Mouse (Mus musculus): ENCODE results near the gene Lgals9. TPM values are rescaled to one million over a fixed set of nuclear protein-coding genes. Genes with fewer than 3 reads are reported as not detected.
"Not testable (repeated sequence)": the region's sequence is repeated elsewhere in the genome, so short reads cannot be mapped to it uniquely, and the experiment has no call there.

The Lgals9 gene
- polyA plus RNA-seq, 1 experiment from 2014 or later, result 206 TPM

GRCm38 (mm10) chr11:79013056-79013455, 28.3 kb upstream of the Lgals9 start:
- Histone ChIP-seq H3K4me2 (ENCODE audit: low read depth, low read length) (no peak overlapping the region), H3K36me3 (ENCODE audit: control insufficient read depth, insufficient read depth) (no peaks in the 10 kb centered on the region), H3K4me3 (ENCODE audit: low read depth, low read length) (no peak overlapping the region), H3K9ac (ENCODE audit: low read depth, low read length) (no peak overlapping the region), H3K27ac (ENCODE audit: low read length) (no peak overlapping the region), H3K9me3 (replicated peaks; ENCODE audit: control insufficient read depth, low read length) (no peaks in the 10 kb centered on the region), H3K27me3 (ENCODE audit: control insufficient read depth, insufficient read depth, low read depth, low read length) (no peaks in the 10 kb centered on the region), H3K4me1 (ENCODE audit: control insufficient read depth, low read depth, low read length) (no peaks in the 10 kb centered on the region; the same call in 1 of the 2 replicates)
- no peak for ATAC-seq (ENCODE audit: low read depth)

GRCm38 (mm10) chr11:79012529-79012928, 27.8 kb upstream of the Lgals9 start:
- H3K27ac ChIP-seq (ENCODE audit: low read length), result no peak overlapping the region
- H3K4me3 ChIP-seq (ENCODE audit: low read depth, low read length), result no peak overlapping the region
- H3K36me3 ChIP-seq (ENCODE audit: control insufficient read depth, insufficient read depth), result no peaks in the 10 kb centered on the region
- H3K4me2 ChIP-seq (ENCODE audit: low read depth, low read length), result no peak overlapping the region
- H3K4me1 ChIP-seq (ENCODE audit: control insufficient read depth, low read depth, low read length), result no peaks in the 10 kb centered on the region; the same call in 1 of the 2 replicates
- H3K27me3 ChIP-seq (ENCODE audit: control insufficient read depth, insufficient read depth, low read depth, low read length), result no peaks in the 10 kb centered on the region
- 87% methylated on average over 2 of the region's 2 CpGs for WGBS (ENCODE audit: insufficient replicate concordance)
- ATAC-seq (ENCODE audit: low read depth), result no peak
- no peak overlapping the region for H3K9ac ChIP-seq (ENCODE audit: low read depth, low read length)
- no peaks in the 10 kb centered on the region for H3K9me3 ChIP-seq (replicated peaks; ENCODE audit: control insufficient read depth, low read length)

- no peaks in the 10 kb centered on the region for H3K9me3 ChIP-seq (replicated peaks; ENCODE audit: control insufficient read depth, low read length)
- no peak overlapping the region for H3K4me2 ChIP-seq (ENCODE audit: low read depth, low read length)
- no peak overlapping the region for H3K4me3 ChIP-seq (ENCODE audit: low read depth, low read length)
- H3K9ac ChIP-seq (ENCODE audit: low read depth, low read length), result no peak overlapping the region
- no peaks in the 10 kb centered on the region for H3K27me3 ChIP-seq (ENCODE audit: control insufficient read depth, insufficient read depth, low read depth, low read length)
- no peak overlapping the region for H3K27ac ChIP-seq (ENCODE audit: low read length)
- no peaks in the 10 kb centered on the region for H3K36me3 ChIP-seq (ENCODE audit: control insufficient read depth, insufficient read depth)
- WGBS (ENCODE audit: insufficient replicate concordance), result 74% methylated on average over 7 of the region's 7 CpGs
- no peak for ATAC-seq (ENCODE audit: low read depth)
- peaks cover 4% of the 10 kb centered on the region for H3K4me1 ChIP-seq (ENCODE audit: control insufficient read depth, low read depth, low read length)
Observed at GRCm38 (mm10) chr11:79008891-79009290, 24.1 kb upstream of the Lgals9 start.

- Histone ChIP-seq H3K36me3 (ENCODE audit: control insufficient read depth, insufficient read depth) (no peaks in the 10 kb centered on the region), H3K4me2 (ENCODE audit: low read depth, low read length) (no peak overlapping the region), H3K9me3 (replicated peaks; ENCODE audit: control insufficient read depth, low read length) (no peaks in the 10 kb centered on the region), H3K27me3 (ENCODE audit: control insufficient read depth, insufficient read depth, low read depth, low read length) (no peaks in the 10 kb centered on the region), H3K4me3 (ENCODE audit: low read depth, low read length) (no peak overlapping the region), H3K27ac (ENCODE audit: low read length) (0 out of 2 replicates have a peak overlapping the region, but pooled peaks have one; percentile 4), H3K4me1 (ENCODE audit: control insufficient read depth, low read depth, low read length) (peaks cover 10% of the 10 kb centered on the region), H3K9ac (ENCODE audit: low read depth, low read length) (no peak overlapping the region)
- 0 out of 2 replicates have a peak, but pooled peaks have one; percentile 27 for ATAC-seq (ENCODE audit: low read depth)
- WGBS (ENCODE audit: insufficient replicate concordance), result 45% methylated on average over 6 of the region's 6 CpGs
Observed at GRCm38 (mm10) chr11:79008007-79008775, 23.4 kb upstream of the Lgals9 start.

GRCm38 (mm10) chr11:79007356-79007755, 22.6 kb upstream of the Lgals9 start:
- H3K4me1 ChIP-seq (ENCODE audit: control insufficient read depth, low read depth, low read length), result peaks cover 19% of the 10 kb centered on the region
- H3K36me3 ChIP-seq (ENCODE audit: control insufficient read depth, insufficient read depth); H3K9ac ChIP-seq (ENCODE audit: low read depth, low read length); H3K4me3 ChIP-seq (ENCODE audit: low read depth, low read length); ATAC-seq (ENCODE audit: low read depth); H3K9me3 ChIP-seq (replicated peaks; ENCODE audit: control insufficient read depth, low read length); H3K27me3 ChIP-seq (ENCODE audit: control insufficient read depth, insufficient read depth, low read depth, low read length); H3K4me2 ChIP-seq (ENCODE audit: low read depth, low read length); H3K27ac ChIP-seq (ENCODE audit: low read length): not testable (repeated sequence)
- WGBS (ENCODE audit: insufficient replicate concordance), result 80% methylated on average over 3 of the region's 3 CpGs

- no peak overlapping the region for H3K9ac ChIP-seq (ENCODE audit: low read depth, low read length)
- no peak for ATAC-seq (ENCODE audit: low read depth)
- H3K9me3 ChIP-seq (replicated peaks; ENCODE audit: control insufficient read depth, low read length), result no peaks in the 10 kb centered on the region
- no peak overlapping the region for H3K27ac ChIP-seq (ENCODE audit: low read length)
- no peaks in the 10 kb centered on the region for H3K27me3 ChIP-seq (ENCODE audit: control insufficient read depth, insufficient read depth, low read depth, low read length)
- H3K4me2 ChIP-seq (ENCODE audit: low read depth, low read length), result no peak overlapping the region
- peaks cover 19% of the 10 kb centered on the region for H3K4me1 ChIP-seq (ENCODE audit: control insufficient read depth, low read depth, low read length)
- H3K36me3 ChIP-seq (ENCODE audit: control insufficient read depth, insufficient read depth), result no peaks in the 10 kb centered on the region
- H3K4me3 ChIP-seq (ENCODE audit: low read depth, low read length), result no peak overlapping the region
- WGBS (ENCODE audit: insufficient replicate concordance), result 51% methylated on average over 5 of the region's 5 CpGs
Observed at GRCm38 (mm10) chr11:79006417-79006816, 21.7 kb upstream of the Lgals9 start.

- no peaks in the 10 kb centered on the region for H3K36me3 ChIP-seq (ENCODE audit: control insufficient read depth, insufficient read depth)
- peaks cover 19% of the 10 kb centered on the region for H3K4me1 ChIP-seq (ENCODE audit: control insufficient read depth, low read depth, low read length)
- H3K27me3 ChIP-seq (ENCODE audit: control insufficient read depth, insufficient read depth, low read depth, low read length), result no peaks in the 10 kb centered on the region
- H3K9me3 ChIP-seq (replicated peaks; ENCODE audit: control insufficient read depth, low read length), result no peaks in the 10 kb centered on the region
- H3K27ac ChIP-seq (ENCODE audit: low read length), result no peak overlapping the region
- no peak overlapping the region for H3K9ac ChIP-seq (ENCODE audit: low read depth, low read length)
- no peak overlapping the region for H3K4me2 ChIP-seq (ENCODE audit: low read depth, low read length)
- peak; percentile 60 for ATAC-seq (ENCODE audit: low read depth)
- 40% methylated on average over 14 of the region's 14 CpGs for WGBS (ENCODE audit: insufficient replicate concordance)
- no peak overlapping the region for H3K4me3 ChIP-seq (ENCODE audit: low read depth, low read length)
Observed at GRCm38 (mm10) chr11:79005578-79006394, 21.0 kb upstream of the Lgals9 start.

- no peaks in the 10 kb centered on the region for H3K27me3 ChIP-seq (ENCODE audit: control insufficient read depth, insufficient read depth, low read depth, low read length)
- 0 out of 2 replicates have a peak overlapping the region, but pooled peaks have one; percentile 9 for H3K9ac ChIP-seq (ENCODE audit: low read depth, low read length)
- peaks cover 19% of the 10 kb centered on the region for H3K4me1 ChIP-seq (ENCODE audit: control insufficient read depth, low read depth, low read length)
- WGBS (ENCODE audit: insufficient replicate concordance), result 35% methylated on average over 10 of the region's 10 CpGs
- no peak overlapping the region for H3K4me2 ChIP-seq (ENCODE audit: low read depth, low read length)
- H3K36me3 ChIP-seq (ENCODE audit: control insufficient read depth, insufficient read depth), result no peaks in the 10 kb centered on the region
- H3K4me3 ChIP-seq (ENCODE audit: low read depth, low read length), result no peak overlapping the region
- no peak for ATAC-seq (ENCODE audit: low read depth)
- no peaks in the 10 kb centered on the region for H3K9me3 ChIP-seq (replicated peaks; ENCODE audit: control insufficient read depth, low read length)
- peak overlapping the region; percentile 26 for H3K27ac ChIP-seq (ENCODE audit: low read length)
Observed at GRCm38 (mm10) chr11:79003769-79004638, 19.3 kb upstream of the Lgals9 start.
